Mouse (Mus musculus): Measurements from ENCODE around the gene Myo7a. TPM values are rescaled to one million over a fixed set of nuclear protein-coding genes. Genes with fewer than 3 reads are reported as not detected.

Myo7a gene
- polyA plus RNA-seq, 1 experiment from 2014 or later, result 7.7 TPM

GRCm38 (mm10) chr7:98102488-98102887 lies 16.8 kb downstream of the Myo7a start:
- DNase-seq (ENCODE audit: low spot score), result no peak
- no peaks in the 10 kb centered on the region for H3K9me3 ChIP-seq (replicated peaks; ENCODE audit: control insufficient read depth, low read length)
- peaks cover 2% of the 10 kb centered on the region for H3K36me3 ChIP-seq (ENCODE audit: control insufficient read depth, insufficient read depth, low read length)
- H3K4me1 ChIP-seq (ENCODE audit: control insufficient read depth, insufficient read depth, low read length), result peaks cover 5% of the 10 kb centered on the region; the same call in 1 of the 2 replicates
- ATAC-seq, result peak; percentile 26
- H3K4me2 ChIP-seq (ENCODE audit: low read length), result peak overlapping the region; percentile 54
- 95% methylated on average over 11 of the region's 11 CpGs for WGBS
- peak overlapping the region; percentile 63; the same call in 1 of the 2 replicates for H3K27ac ChIP-seq (ENCODE audit: low read depth, low read length)
- peak overlapping the region; percentile 62 for H3K9ac ChIP-seq (ENCODE audit: low read length)
- no peaks in the 10 kb centered on the region for H3K27me3 ChIP-seq (replicated peaks; ENCODE audit: control insufficient read depth, insufficient read depth, low read length)
- H3K4me3 ChIP-seq (ENCODE audit: low read depth, low read length), result peak overlapping the region; percentile 21; the same call in 1 of the 2 replicates

DNA sequence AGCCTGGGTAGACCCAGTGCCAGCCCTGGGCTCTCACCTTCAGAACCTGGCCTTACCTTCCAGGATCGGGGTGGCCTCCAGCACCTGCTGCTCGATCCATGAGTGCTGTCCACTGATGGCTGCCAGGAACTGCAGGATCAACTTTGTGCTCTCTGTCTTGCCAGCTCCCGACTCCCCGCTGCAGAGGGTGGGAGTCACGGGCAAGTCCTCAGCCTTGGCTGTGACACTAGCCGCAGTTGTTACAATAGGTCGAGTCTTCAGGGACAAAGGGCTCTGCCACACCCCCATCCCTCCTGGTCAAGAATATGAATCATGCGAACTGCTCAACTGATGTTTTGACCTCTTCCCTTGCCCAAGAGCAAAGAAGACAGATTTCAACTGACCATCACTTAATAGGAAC lies 21.8 kb downstream of the Myo7a start:
- Histone ChIP-seq H3K4me2 (ENCODE audit: low read length) (no peak overlapping the region), H3K4me3 (ENCODE audit: low read depth, low read length) (no peak overlapping the region), H3K4me1 (ENCODE audit: control insufficient read depth, insufficient read depth, low read length) (peaks cover 1% of the 10 kb centered on the region; the same call in 1 of the 2 replicates), H3K9ac (ENCODE audit: low read length) (no peak overlapping the region), H3K27me3 (replicated peaks; ENCODE audit: control insufficient read depth, insufficient read depth, low read length) (no peaks in the 10 kb centered on the region), H3K9me3 (replicated peaks; ENCODE audit: control insufficient read depth, low read length) (no peaks in the 10 kb centered on the region), H3K36me3 (ENCODE audit: control insufficient read depth, insufficient read depth, low read length) (peaks cover 11% of the 10 kb centered on the region), H3K27ac (ENCODE audit: low read depth, low read length) (no peak overlapping the region)
- 94% methylated on average over 8 of the region's 8 CpGs for WGBS
- DNase-seq (ENCODE audit: low spot score), result no peak
- no peak for ATAC-seq

DNA sequence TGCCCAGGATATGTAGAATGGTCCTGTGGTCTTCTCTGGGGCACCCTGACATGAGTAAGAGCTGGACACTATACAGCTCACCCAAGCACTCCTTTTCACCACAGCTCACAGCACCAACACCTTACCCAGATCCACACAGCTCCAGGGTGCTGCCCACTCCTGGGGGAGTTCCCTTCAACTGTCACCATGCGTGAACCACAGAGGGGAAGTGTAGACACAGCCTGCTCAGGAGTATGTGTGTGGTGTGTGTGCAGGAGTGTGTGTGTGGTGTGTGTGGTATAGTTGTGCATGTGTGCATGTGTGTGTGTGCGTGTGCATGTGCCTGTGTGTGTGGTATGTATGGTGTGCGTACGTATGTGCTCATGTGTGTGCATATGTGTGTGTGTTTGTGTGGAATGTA lies 23.5 kb downstream of the Myo7a start:
- no peaks in the 10 kb centered on the region for H3K4me1 ChIP-seq (ENCODE audit: control insufficient read depth, insufficient read depth, low read length)
- no peaks in the 10 kb centered on the region for H3K27me3 ChIP-seq (replicated peaks; ENCODE audit: control insufficient read depth, insufficient read depth, low read length)
- WGBS, result 94% methylated on average over 4 of the region's 4 CpGs
- no peak overlapping the region for H3K4me3 ChIP-seq (ENCODE audit: low read depth, low read length)
- H3K9me3 ChIP-seq (replicated peaks; ENCODE audit: control insufficient read depth, low read length), result no peaks in the 10 kb centered on the region
- DNase-seq (ENCODE audit: low spot score) (no peak), ATAC-seq (no peak)
- no peak overlapping the region for H3K9ac ChIP-seq (ENCODE audit: low read length)
- H3K27ac ChIP-seq (ENCODE audit: low read depth, low read length), result no peak overlapping the region
- H3K36me3 ChIP-seq (ENCODE audit: control insufficient read depth, insufficient read depth, low read length), result peaks cover 11% of the 10 kb centered on the region
- H3K4me2 ChIP-seq (ENCODE audit: low read length), result no peak overlapping the region

- Histone ChIP-seq H3K4me2 (ENCODE audit: low read length) (no peak overlapping the region), H3K36me3 (ENCODE audit: control insufficient read depth, insufficient read depth, low read length) (no peaks in the 10 kb centered on the region), H3K4me1 (ENCODE audit: control insufficient read depth, insufficient read depth, low read length) (0 out of 2 replicates have a peak, but pooled peaks cover 4% of the 10 kb centered on the region), H3K4me3 (ENCODE audit: low read depth, low read length) (no peak overlapping the region), H3K9me3 (replicated peaks; ENCODE audit: control insufficient read depth, low read length) (no peaks in the 10 kb centered on the region), H3K27ac (ENCODE audit: low read depth, low read length) (no peak overlapping the region), H3K9ac (ENCODE audit: low read length) (no peak overlapping the region), H3K27me3 (replicated peaks; ENCODE audit: control insufficient read depth, insufficient read depth, low read length) (no peaks in the 10 kb centered on the region)
- DNase-seq (ENCODE audit: low spot score) (peak; percentile 22), ATAC-seq (no peak)
- WGBS, result 57% methylated on average over 2 of the region's 2 CpGs
These were observed 33.0 kb downstream of the Myo7a start for GRCm38 (mm10) chr7:98086346-98086745.

DNA sequence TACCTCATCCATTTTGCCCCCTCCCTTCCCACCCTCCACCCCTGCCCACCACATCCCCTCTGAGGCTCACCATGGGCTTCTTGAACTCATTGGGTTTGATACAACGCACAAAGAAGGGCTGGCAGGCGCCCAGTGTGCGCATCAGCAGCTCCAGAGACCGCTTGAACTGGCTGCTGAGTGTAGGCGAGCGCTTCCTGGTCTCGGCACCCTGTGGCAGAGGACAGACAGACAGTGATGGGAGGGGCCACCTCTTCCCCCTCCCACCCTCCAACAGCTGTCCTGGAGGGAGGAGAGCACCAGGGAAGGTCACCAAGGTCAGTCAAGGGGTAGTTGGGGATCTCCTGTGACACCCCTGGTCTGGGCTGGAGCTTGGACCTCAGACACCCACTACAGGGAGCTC lies 34.0 kb downstream of the Myo7a start:
- DNase-seq (ENCODE audit: low spot score) (no peak), ATAC-seq (no peak)
- Histone ChIP-seq H3K4me1 (ENCODE audit: control insufficient read depth, insufficient read depth, low read length) (0 out of 2 replicates have a peak, but pooled peaks cover 4% of the 10 kb centered on the region), H3K9me3 (replicated peaks; ENCODE audit: control insufficient read depth, low read length) (no peaks in the 10 kb centered on the region), H3K27me3 (replicated peaks; ENCODE audit: control insufficient read depth, insufficient read depth, low read length) (no peaks in the 10 kb centered on the region), H3K27ac (ENCODE audit: low read depth, low read length) (no peak overlapping the region), H3K4me2 (ENCODE audit: low read length) (no peak overlapping the region), H3K4me3 (ENCODE audit: low read depth, low read length) (no peak overlapping the region), H3K9ac (ENCODE audit: low read length) (no peak overlapping the region; the same call in 1 of the 2 replicates), H3K36me3 (ENCODE audit: control insufficient read depth, insufficient read depth, low read length) (0 out of 2 replicates have a peak, but pooled peaks cover 3% of the 10 kb centered on the region)
- 72% methylated on average over 7 of the region's 7 CpGs for WGBS

GRCm38 (mm10) chr7:98084541-98085293 lies 34.6 kb downstream of the Myo7a start:
- no peaks in the 10 kb centered on the region for H3K27me3 ChIP-seq (replicated peaks; ENCODE audit: control insufficient read depth, insufficient read depth, low read length)
- WGBS, result 66% methylated on average over 12 of the region's 12 CpGs
- no peak overlapping the region for H3K4me3 ChIP-seq (ENCODE audit: low read depth, low read length)
- no peak overlapping the region for H3K27ac ChIP-seq (ENCODE audit: low read depth, low read length)
- ATAC-seq (no peak), DNase-seq (ENCODE audit: low spot score) (no peak)
- no peak overlapping the region for H3K9ac ChIP-seq (ENCODE audit: low read length)
- 0 out of 2 replicates have a peak, but pooled peaks cover 4% of the 10 kb centered on the region for H3K4me1 ChIP-seq (ENCODE audit: control insufficient read depth, insufficient read depth, low read length)
- no peaks in the 10 kb centered on the region for H3K9me3 ChIP-seq (replicated peaks; ENCODE audit: control insufficient read depth, low read length)
- 0 out of 2 replicates have a peak, but pooled peaks cover 3% of the 10 kb centered on the region for H3K36me3 ChIP-seq (ENCODE audit: control insufficient read depth, insufficient read depth, low read length)
- H3K4me2 ChIP-seq (ENCODE audit: low read length), result no peak overlapping the region

GRCm38 (mm10) chr7:98082376-98082775 lies 36.9 kb downstream of the Myo7a start:
- H3K4me3 ChIP-seq (ENCODE audit: low read depth, low read length), result no peak overlapping the region
- peak; percentile 13 for DNase-seq (ENCODE audit: low spot score)
- ATAC-seq, result 0 out of 2 replicates have a peak, but pooled peaks have one; percentile 55
- WGBS, result 10% methylated on average over 5 of the region's 5 CpGs
- peak overlapping the region; percentile 29; the same call in 1 of the 2 replicates for H3K9ac ChIP-seq (ENCODE audit: low read length)
- 0 out of 2 replicates have a peak, but pooled peaks cover 4% of the 10 kb centered on the region for H3K4me1 ChIP-seq (ENCODE audit: control insufficient read depth, insufficient read depth, low read length)
- H3K27me3 ChIP-seq (replicated peaks; ENCODE audit: control insufficient read depth, insufficient read depth, low read length), result no peaks in the 10 kb centered on the region
- H3K36me3 ChIP-seq (ENCODE audit: control insufficient read depth, insufficient read depth, low read length), result peaks cover 6% of the 10 kb centered on the region; the same call in 1 of the 2 replicates
- H3K4me2 ChIP-seq (ENCODE audit: low read length), result no peak overlapping the region
- no peaks in the 10 kb centered on the region for H3K9me3 ChIP-seq (replicated peaks; ENCODE audit: control insufficient read depth, low read length)
- no peak overlapping the region for H3K27ac ChIP-seq (ENCODE audit: low read depth, low read length)

- DNase-seq (ENCODE audit: low spot score) (no peak), ATAC-seq (no peak)
- Histone ChIP-seq H3K27ac (ENCODE audit: low read depth, low read length) (no peak overlapping the region), H3K9ac (ENCODE audit: low read length) (no peak overlapping the region), H3K9me3 (replicated peaks; ENCODE audit: control insufficient read depth, low read length) (no peaks in the 10 kb centered on the region), H3K4me1 (ENCODE audit: control insufficient read depth, insufficient read depth, low read length) (0 out of 2 replicates have a peak, but pooled peaks cover 3% of the 10 kb centered on the region), H3K4me3 (ENCODE audit: low read depth, low read length) (no peak overlapping the region), H3K36me3 (ENCODE audit: control insufficient read depth, insufficient read depth, low read length) (peaks cover 13% of the 10 kb centered on the region; the same call in 1 of the 2 replicates), H3K4me2 (ENCODE audit: low read length) (no peak overlapping the region), H3K27me3 (replicated peaks; ENCODE audit: control insufficient read depth, insufficient read depth, low read length) (no peaks in the 10 kb centered on the region)
- 88% methylated on average over 11 of the region's 11 CpGs for WGBS
These were observed 41.9 kb downstream of the Myo7a start for GRCm38 (mm10) chr7:98077453-98077852.

DNA sequence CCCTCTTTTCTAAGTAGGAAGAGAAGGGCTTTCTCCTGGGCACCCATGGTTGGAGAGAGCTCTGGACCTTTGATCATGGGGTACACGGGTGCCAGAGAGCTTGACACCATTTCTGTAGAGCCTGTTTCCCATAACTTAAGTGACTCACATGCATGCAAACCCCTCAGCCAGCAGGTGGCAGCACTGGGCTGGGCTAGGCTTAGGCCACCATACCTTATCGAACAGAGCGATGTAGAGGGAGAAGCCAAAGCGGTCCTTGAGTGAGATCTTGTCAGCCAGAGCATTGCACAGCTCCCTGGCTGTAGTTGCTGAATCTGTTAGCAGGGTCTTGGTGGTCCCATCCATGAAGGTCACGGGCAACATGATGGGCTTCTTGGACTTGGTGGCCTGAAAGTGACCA lies 47.7 kb downstream of the Myo7a start:
- no peaks in the 10 kb centered on the region for H3K4me1 ChIP-seq (ENCODE audit: control insufficient read depth, insufficient read depth, low read length)
- peaks cover 4% of the 10 kb centered on the region; the same call in 1 of the 2 replicates for H3K36me3 ChIP-seq (ENCODE audit: control insufficient read depth, insufficient read depth, low read length)
- H3K27ac ChIP-seq (ENCODE audit: low read depth, low read length), result no peak overlapping the region
- WGBS, result 29% methylated on average over 5 of the region's 5 CpGs
- H3K27me3 ChIP-seq (replicated peaks; ENCODE audit: control insufficient read depth, insufficient read depth, low read length), result no peaks in the 10 kb centered on the region
- no peak overlapping the region for H3K4me2 ChIP-seq (ENCODE audit: low read length)
- H3K9ac ChIP-seq (ENCODE audit: low read length), result no peak overlapping the region
- H3K4me3 ChIP-seq (ENCODE audit: low read depth, low read length), result no peak overlapping the region
- no peaks in the 10 kb centered on the region for H3K9me3 ChIP-seq (replicated peaks; ENCODE audit: control insufficient read depth, low read length)
- ATAC-seq (peak; percentile 75; the same call in 1 of the 2 replicates), DNase-seq (ENCODE audit: low spot score) (peak; percentile 90)
